11 mouse cellular contexts compared by ENCODE assay signal in the genomic region with DNA sequence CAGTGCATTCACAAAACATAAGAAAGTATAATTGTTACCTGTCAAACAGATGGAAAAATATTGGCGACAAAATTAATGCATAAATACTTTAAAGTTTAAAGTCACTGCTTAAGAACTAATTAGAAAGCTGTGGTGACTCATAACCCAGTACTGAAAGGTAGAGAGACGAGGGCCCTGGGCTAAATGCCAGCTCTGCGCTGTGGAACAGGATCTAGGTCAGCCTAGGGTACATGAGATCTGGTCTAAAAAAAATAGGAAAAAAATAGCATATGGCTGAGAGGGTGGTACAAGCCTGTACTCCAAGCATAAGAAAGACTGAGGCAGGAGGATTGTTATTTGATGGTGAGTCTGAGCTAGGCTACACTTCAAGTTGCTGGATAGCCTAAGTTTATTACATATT. TPM values are rescaled to one million over a fixed set of nuclear protein-coding genes. Genes with fewer than 3 reads are reported as not detected.
DNase-seq lines count a peak whose midpoint lies in the region; ATAC-seq and TF ChIP-seq lines count a peak whose summit lies in the region.
"Had no signal": no experiment of that assay in that cellular context is flagged by ENCODE, and none has a peak within 500 bp of the region (broad histone marks: within the 10 kb centered on the region; RNA-seq: fewer than 3 reads in every experiment).

No protein-coding gene starts in this region.

- H3K4me2 ChIP-seq in kidney, embryonic 16.5 days (replicated peaks; ENCODE audit: low read depth, low read length): no peak overlapping the region
- H3K4me2 ChIP-seq: hindbrain, embryonic 12.5 days had no signal

- 76% methylated on average over 3 of the region's 3 CpGs for WGBS in kidney, embryonic 16.5 days

- H3K4me3 ChIP-seq in kidney, embryonic 16.5 days (ENCODE audit: low read length): no peak overlapping the region
- H3K4me3 ChIP-seq in MEL (ENCODE audit: control insufficient read depth in 1 of 2, insufficient read depth in 1 of 2, low read depth in 2 of 2, low read length in 2 of 2): no peak overlapping the region
- H3K4me3 ChIP-seq: hindbrain, embryonic 12.5 days had no signal

- peak; percentile 49 for DNase-seq in kidney, adult 18-20 months
- peak; percentile 52 for DNase-seq in MEL (ENCODE audit: low read depth, low spot score)
- DNase-seq in adrenal gland, postnatal 36 days: peak; percentile 84 to 86
- peak; percentile 53 for DNase-seq in kidney, postnatal 10 days
- DNase-seq in layer of hippocampus, adult 9-11 months: no peak
- DNase-seq: thymus, postnatal 14 days had no signal

- H3K9ac ChIP-seq in kidney, embryonic 16.5 days (replicated peaks; ENCODE audit: low read length): no peak overlapping the region
- H3K9ac ChIP-seq in MEL (ENCODE audit: control insufficient read depth, low read depth, low read length, poor library complexity, severe bottlenecking): no peak overlapping the region
- H3K9ac ChIP-seq: hindbrain, embryonic 12.5 days had no signal

- H3K27ac ChIP-seq in kidney, embryonic 16.5 days (ENCODE audit: low read length): no peak overlapping the region
- no peak overlapping the region for H3K27ac ChIP-seq in MEL (ENCODE audit: control insufficient read depth, low read depth, low read length)
- H3K27ac ChIP-seq: hindbrain, embryonic 12.5 days had no signal

- TF ChIP-seq EP300 in MEL (IDR thresholded peaks at IDR 0.05; ENCODE audit: low read depth in 1 of 2, low read length in 2 of 2): no peak

- H3K36me3 ChIP-seq in kidney, embryonic 16.5 days (ENCODE audit: insufficient read depth, low read length): peaks cover 54% of the 10 kb centered on the region
- H3K36me3 ChIP-seq in MEL (ENCODE audit: control insufficient read depth in 1 of 2, insufficient read depth in 2 of 2, low read length in 2 of 2): peaks cover 4 to 15% of the 10 kb centered on the region in 2 experiments

- no peak for TF ChIP-seq POLR2A in MEL (IDR thresholded peaks at IDR 0.05; ENCODE audit: control insufficient read depth in 1 of 2, insufficient read depth in 1 of 2, low read depth in 1 of 2, low read length in 2 of 2, poor library complexity in 1 of 2)

- TF ChIP-seq CTCF in MEL (IDR thresholded peaks at IDR 0.05 in 2 of 3, conservative IDR thresholded peaks at IDR 0.05 in 1 of 3; ENCODE audit: control insufficient read depth in 1 of 3, insufficient read depth in 1 of 3, low read depth in 2 of 3, low read length in 3 of 3, poor library complexity in 1 of 3, severe bottlenecking in 1 of 3): no peak

- no peak for ATAC-seq in kidney, embryonic 16.5 days (ENCODE audit: low FRiP score, low TSS enrichment)
- ATAC-seq in granulocyte monocyte progenitor cell, adult 5-6 weeks (replicated peaks; ENCODE audit: poor library complexity, severe bottlenecking): no peak
- no peak for ATAC-seq in erythroid progenitor cell, adult 5-6 weeks (replicated peaks; ENCODE audit: low FRiP score, poor library complexity, severe bottlenecking)
- ATAC-seq: forebrain, embryonic 14.5 days had no signal

- H3K9me3 ChIP-seq in kidney, embryonic 16.5 days (ENCODE audit: low read length): no peaks in the 10 kb centered on the region
- H3K9me3 ChIP-seq in MEL (replicated peaks; ENCODE audit: insufficient read depth, low read length): no peaks in the 10 kb centered on the region
- H3K9me3 ChIP-seq: hindbrain, embryonic 12.5 days had no signal

- no peaks in the 10 kb centered on the region for H3K4me1 ChIP-seq in kidney, embryonic 16.5 days (ENCODE audit: insufficient read depth, low read length)
- H3K4me1 ChIP-seq in MEL (ENCODE audit: control insufficient read depth in 1 of 2, insufficient read depth in 2 of 2, low read length in 2 of 2): no peaks in the 10 kb centered on the region
- H3K4me1 ChIP-seq: hindbrain, embryonic 12.5 days had no signal

- no peaks in the 10 kb centered on the region for H3K79me2 ChIP-seq in MEL (ENCODE audit: control insufficient read depth, insufficient read depth, low read length, poor library complexity)

- H3K27me3 ChIP-seq in kidney, embryonic 16.5 days (ENCODE audit: insufficient read depth, low read length): no peaks in the 10 kb centered on the region
- H3K27me3 ChIP-seq in MEL (ENCODE audit: control insufficient read depth in 1 of 2, insufficient read depth in 2 of 2, low read length in 2 of 2): no peaks in the 10 kb centered on the region
- H3K27me3 ChIP-seq: hindbrain, embryonic 12.5 days had no signal

- TF ChIP-seq RAD21 in MEL (IDR thresholded peaks at IDR 0.05; ENCODE audit: low read depth, low read length): no peak

TF ChIP-seq in MEL, 35 proteins besides CTCF, POLR2A, EP300 and RAD21:
- no peak for TF ChIP-seq TCF12 (IDR thresholded peaks at IDR 0.05; ENCODE audit: low read depth, low read length)
- TF ChIP-seq GABPA (IDR thresholded peaks at IDR 0.05; ENCODE audit: low read depth, low read length): no peak
- no peak for TF ChIP-seq POLR2AphosphoS5 (IDR thresholded peaks at IDR 0.05; ENCODE audit: borderline replicate concordance, low read depth, low read length)
- no peak for TF ChIP-seq E2F4 (IDR thresholded peaks at IDR 0.05; ENCODE audit: borderline replicate concordance, low read depth, low read length)
- TF ChIP-seq TAL1 (IDR thresholded peaks at IDR 0.05; ENCODE audit: low read length): no peak
- no peak for TF ChIP-seq CHD1 (IDR thresholded peaks at IDR 0.05; ENCODE audit: low read depth, low read length)
- TF ChIP-seq USF1 (IDR thresholded peaks at IDR 0.05; ENCODE audit: low read depth, low read length): no peak
- no peak for TF ChIP-seq USF2 (IDR thresholded peaks at IDR 0.05; ENCODE audit: borderline replicate concordance in 1 of 2, insufficient read depth in 1 of 2, low read depth in 1 of 2, low read length in 2 of 2)
- TF ChIP-seq NELFE (IDR thresholded peaks at IDR 0.05; ENCODE audit: low read depth, low read length): no peak
- no peak for TF ChIP-seq SIN3A (IDR thresholded peaks at IDR 0.05; ENCODE audit: low read length)
- TF ChIP-seq JUND (IDR thresholded peaks at IDR 0.05; ENCODE audit: low read depth, low read length): no peak
- no peak for TF ChIP-seq ELF1 (IDR thresholded peaks at IDR 0.05; ENCODE audit: low read depth, low read length)
- no peak for TF ChIP-seq MYC (IDR thresholded peaks at IDR 0.05; ENCODE audit: low read depth, low read length)
- TF ChIP-seq RCOR1 (IDR thresholded peaks at IDR 0.05; ENCODE audit: low read depth, low read length): no peak
- no peak for TF ChIP-seq GATA1 (IDR thresholded peaks at IDR 0.05; ENCODE audit: low read depth, low read length)
- no peak for TF ChIP-seq MAZ (IDR thresholded peaks at IDR 0.05; ENCODE audit: low read depth, low read length)
- no peak for TF ChIP-seq UBTF (IDR thresholded peaks at IDR 0.05; ENCODE audit: borderline replicate concordance, insufficient read depth, low read depth, low read length)
- TF ChIP-seq SMC3 (IDR thresholded peaks at IDR 0.05; ENCODE audit: low read depth, low read length): no peak
- TF ChIP-seq MEF2A (IDR thresholded peaks at IDR 0.05; ENCODE audit: extremely low read depth, insufficient replicate concordance, low read depth, low read length, poor library complexity, severe bottlenecking): no peak
- TF ChIP-seq MAFK (IDR thresholded peaks at IDR 0.05; ENCODE audit: borderline replicate concordance, low read depth, low read length): no peak

RNA-seq across cellular contexts. Expression of a gene that starts 17.6 kb away (rescaled TPM):
- polyA plus RNA-seq in kidney, embryonic 16.5 days (2015; fragmentation: Nextera tagmentation; extraction: Ambion mirVana): 5.1 and 6.8 TPM in 2 replicates
- 3.2 and 3.5 TPM in 2 replicates for total RNA-seq in MEL (2012; rRNA removed)
- polyA plus RNA-seq in MEL (2012; ENCODE audit: insufficient read depth in 1 of 2, insufficient read length in 2 of 2, low read depth in 1 of 2, low replicate concordance in 2 of 2, missing spikeins in 1 of 2): 10 to 100 TPM in 1 of 2 experiments, not detected in 1; 11.4 TPM
- 10 to 100 TPM; 31.3 to 35.2 TPM for total RNA-seq in adrenal gland, postnatal 36 days (2021)
- 31.6 and 33.7 TPM in 2 replicates for total RNA-seq in granulocyte monocyte progenitor cell, adult 5-6 weeks (2014; fragmentation: Nextera tagmentation)
- 13.8 and 14.1 TPM in 2 replicates for total RNA-seq in granulocyte monocyte progenitor cell, adult 5-6 weeks (2017)
- total RNA-seq in erythroid progenitor cell, adult 5-6 weeks (2015; ENCODE audit: low replicate concordance): 15.9 and 20.2 TPM in 2 replicates
- total RNA-seq in erythroid progenitor cell, adult 5-6 weeks (2017; ENCODE audit: low replicate concordance): 17.8 and 23.1 TPM in 2 replicates

RNA-seq across cellular contexts. Expression of a gene that starts 43.9 kb away (rescaled TPM):
- polyA plus RNA-seq in kidney, embryonic 16.5 days (2015; fragmentation: Nextera tagmentation; extraction: Ambion mirVana): 39.7 and 42.5 TPM in 2 replicates
- total RNA-seq in MEL (2012; rRNA removed): 9.0 and 9.5 TPM in 2 replicates
- 10 to 100 TPM in 1 of 2 experiments, not detected in 1; 18.3 TPM for polyA plus RNA-seq in MEL (2012; ENCODE audit: insufficient read depth in 1 of 2, insufficient read length in 2 of 2, low read depth in 1 of 2, low replicate concordance in 2 of 2, missing spikeins in 1 of 2)
- 10 to 100 TPM; 43.2 to 56.1 TPM for total RNA-seq in adrenal gland, postnatal 36 days (2021)
- 12.8 and 22.5 TPM in 2 replicates for total RNA-seq in granulocyte monocyte progenitor cell, adult 5-6 weeks (2014; fragmentation: Nextera tagmentation)
- 16.0 and 19.6 TPM in 2 replicates for total RNA-seq in granulocyte monocyte progenitor cell, adult 5-6 weeks (2017)
- total RNA-seq in erythroid progenitor cell, adult 5-6 weeks (2015; ENCODE audit: low replicate concordance): 2.9 and 4.3 TPM in 2 replicates
- total RNA-seq in erythroid progenitor cell, adult 5-6 weeks (2017; ENCODE audit: low replicate concordance): 1.3 and 2.3 TPM in 2 replicates
